Mouse (Mus musculus) hindbrain, embryonic 12.5 days (tissue): Measurements from ENCODE around the gene Scaper. TPM values are rescaled to one million over a fixed set of nuclear protein-coding genes. Genes with fewer than 3 reads are reported as not detected.
A peak's percentile ranks its signal among the peaks of the same experiment; 100 is the strongest.

Experiments used
- ATAC-seq: fragments of 200-750 bp; cut with Nextera tagmentation; 2 replicates; pipeline ENCODE4 v1.8.0; 2017; ENCODE audit warnings: moderate TSS enrichment; ENCODE audit not compliant: low FRiP score
- H3K27ac ChIP-seq: fragments of 300-500 bp; sonication (generic); 2 replicates; pipeline ENCODE4 v1.5.1; 2016; ENCODE audit warnings: mild to moderate bottlenecking
- H3K27me3 ChIP-seq: fragments of 300-500 bp; sonication (generic); 2 replicates; pipeline ENCODE4 v1.6.1; 2016; ENCODE audit warnings: mild to moderate bottlenecking
- H3K36me3 ChIP-seq: fragments of 300-500 bp; sonication (generic); 2 replicates; pipeline ENCODE4 v1.6.1; 2016; ENCODE audit warnings: mild to moderate bottlenecking
- H3K4me1 ChIP-seq: fragments of 300-500 bp; sonication (generic); 2 replicates; pipeline ENCODE4 v1.6.1; 2016
- H3K4me2 ChIP-seq: fragments of 300-500 bp; sonication (generic); replicated peaks from 2 replicates; pipeline ENCODE4 v1.6.1; 2016; ENCODE audit warnings: mild to moderate bottlenecking
- H3K4me3 ChIP-seq: fragments of 300-500 bp; sonication (generic); 2 replicates; pipeline ENCODE4 v1.5.1; 2016; ENCODE audit warnings: mild to moderate bottlenecking
- H3K9ac ChIP-seq: fragments of 300-500 bp; sonication (generic); 2 replicates; pipeline ENCODE4 v1.6.1; 2016; ENCODE audit warnings: mild to moderate bottlenecking, moderate library complexity
- H3K9me3 ChIP-seq: fragments of 300-500 bp; sonication (generic); replicated peaks from 2 replicates; pipeline ENCODE4 v1.6.1; 2016; ENCODE audit warnings: mild to moderate bottlenecking
- WGBS: fragments of 180-500 bp; shearing (Covaris S2); methylation state at CpG from one replicate; pipeline ENCODE4 v1.1.7; 2016; 5-methylcytosine and 5-hydroxymethylcytosine counted together
- polyA plus RNA-seq: library from polyadenylated mRNA; unstranded; fragments of >200 nt; fragmentation: Nextera tagmentation; extraction: Ambion mirVana; gene quantifications from 2 replicates; pipeline ENCODE4 v1.2.1, GENCODE M21; 2016

The Scaper gene
- 23.8 and 28.5 TPM in 2 replicates for polyA plus RNA-seq

DNA sequence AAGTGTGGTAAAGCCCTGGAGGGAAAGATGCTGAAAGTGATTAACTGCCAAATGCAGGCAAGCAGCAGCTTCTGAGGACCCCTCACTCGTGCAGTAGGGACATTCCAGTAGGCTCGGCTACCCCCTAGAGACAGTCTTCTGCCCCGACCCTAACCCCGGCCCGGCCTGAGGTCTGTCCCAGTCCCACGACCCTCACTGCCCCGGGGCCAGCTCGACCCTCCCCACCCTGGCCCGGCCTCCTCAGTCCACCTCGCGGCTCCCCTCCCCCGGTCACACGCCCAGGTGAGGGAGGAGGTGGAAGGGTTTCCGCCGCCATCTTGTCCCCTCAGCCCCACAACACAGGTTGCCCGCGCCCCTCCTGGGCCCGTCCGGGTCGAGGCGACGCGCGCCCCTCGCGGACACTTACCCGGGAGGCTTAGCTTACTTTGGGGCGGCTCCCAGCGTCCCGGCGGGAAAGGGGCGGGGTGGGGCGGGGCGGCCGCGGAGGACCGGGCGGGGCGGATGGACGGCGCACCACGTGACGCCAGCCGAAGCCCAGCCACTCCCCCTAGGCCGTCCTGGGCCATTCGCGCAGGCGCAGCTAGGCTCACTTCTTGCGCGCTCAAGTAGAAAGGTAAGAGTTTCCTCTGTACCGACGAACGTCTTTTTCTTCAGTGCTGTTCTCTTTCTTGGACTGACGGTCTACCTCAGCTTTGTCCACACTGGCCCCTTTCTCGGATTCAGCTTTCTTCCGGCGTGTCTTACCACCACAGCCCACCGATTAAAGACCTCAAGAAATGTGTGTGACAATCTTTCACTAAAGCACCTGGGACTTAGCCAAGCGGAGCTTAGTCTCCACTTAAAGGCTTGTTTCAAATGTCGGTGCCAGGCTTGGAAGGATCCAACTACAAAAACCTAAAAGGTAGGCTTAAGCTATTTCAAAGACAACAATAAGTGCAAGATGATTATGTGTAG, at the start of gene Scaper:
Scaper (minus strand) TSS at position 456 of the 954 bp plus-strand sequence.
- Histone ChIP-seq H3K36me3 (no peaks in the 10 kb centered on the region), H3K9me3 (no peaks in the 10 kb centered on the region), H3K4me1 (peaks cover 9% of the 10 kb centered on the region), H3K27me3 (no peaks in the 10 kb centered on the region), H3K27ac (peak within 1 kb of the TSS; percentile 77), H3K4me3 (peak within 1 kb of the TSS; percentile 80), H3K4me2 (peak within 1 kb of the TSS; percentile 58), H3K9ac (peak within 1 kb of the TSS; percentile 75)
- WGBS, result under 1% methylated on average over 56 of the region's 60 CpGs
- peak; percentile 98 for ATAC-seq

GRCm38 (mm10) chr9:55946819-55947218, 8.9 kb upstream of the Scaper start:
- H3K4me2 ChIP-seq, result no peak overlapping the region
- no peaks in the 10 kb centered on the region for H3K4me1 ChIP-seq
- ATAC-seq, result no peak
- no peaks in the 10 kb centered on the region for H3K36me3 ChIP-seq
- no peak overlapping the region for H3K27ac ChIP-seq
- WGBS, result 18% methylated on average over 1 of the region's 1 CpGs
- no peak overlapping the region for H3K4me3 ChIP-seq
- no peak overlapping the region for H3K9ac ChIP-seq
- no peaks in the 10 kb centered on the region for H3K27me3 ChIP-seq
- H3K9me3 ChIP-seq, result no peaks in the 10 kb centered on the region; the same call in 1 of the 2 replicates

GRCm38 (mm10) chr9:55941356-55941755, 3.4 kb upstream of the Scaper start:
- no peak for ATAC-seq
- H3K9me3 ChIP-seq, result no peaks in the 10 kb centered on the region
- H3K9ac ChIP-seq, result no peak overlapping the region
- no peaks in the 10 kb centered on the region for H3K36me3 ChIP-seq
- H3K4me1 ChIP-seq, result peaks cover 9% of the 10 kb centered on the region
- no peak overlapping the region for H3K4me3 ChIP-seq
- H3K4me2 ChIP-seq, result no peak overlapping the region
- H3K27me3 ChIP-seq, result no peaks in the 10 kb centered on the region
- no peak overlapping the region for H3K27ac ChIP-seq

- H3K4me3 ChIP-seq, result peak overlapping the region; percentile 80
- no peaks in the 10 kb centered on the region for H3K27me3 ChIP-seq
- peak overlapping the region; percentile 58 for H3K4me2 ChIP-seq
- peaks cover 9% of the 10 kb centered on the region for H3K4me1 ChIP-seq
- no peak overlapping the region for H3K27ac ChIP-seq
- ATAC-seq, result no peak; the same call in 1 of the 2 replicates
- 72% methylated on average over 6 of the region's 6 CpGs for WGBS
- H3K9me3 ChIP-seq, result no peaks in the 10 kb centered on the region
- peak overlapping the region; percentile 75 for H3K9ac ChIP-seq
- H3K36me3 ChIP-seq, result no peaks in the 10 kb centered on the region
These were observed 683 bp upstream of the Scaper start for GRCm38 (mm10) chr9:55938618-55938985.

DNA sequence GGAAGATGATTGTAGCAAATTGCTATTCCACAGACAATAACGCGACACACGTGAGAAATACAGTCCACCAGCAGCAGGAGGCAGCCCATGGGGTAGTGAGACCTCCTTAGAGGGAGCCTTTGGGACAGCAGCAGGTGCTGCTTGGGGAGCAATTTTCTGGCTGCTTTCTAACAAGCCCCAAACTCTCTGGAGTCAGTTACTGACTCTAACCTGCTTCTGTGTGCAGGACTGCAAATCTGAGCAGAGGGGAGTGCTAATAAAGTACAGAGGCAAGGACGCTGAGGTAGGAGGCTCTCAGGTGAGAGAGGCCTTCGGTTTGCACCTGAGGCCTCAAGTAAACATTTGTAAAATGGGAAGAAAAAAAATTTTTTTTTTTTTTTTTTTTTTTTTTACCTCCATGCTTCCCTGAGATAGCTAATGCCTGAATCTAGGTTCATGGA, 675 bp downstream of the Scaper start:
- Histone ChIP-seq H3K36me3 (no peaks in the 10 kb centered on the region), H3K9ac (peak overlapping the region; percentile 75), H3K27me3 (no peaks in the 10 kb centered on the region), H3K9me3 (no peaks in the 10 kb centered on the region), H3K4me3 (peak overlapping the region; percentile 80), H3K27ac (peak overlapping the region; percentile 77), H3K4me1 (peaks cover 9% of the 10 kb centered on the region), H3K4me2 (peak overlapping the region; percentile 58)
- no peak for ATAC-seq
- WGBS, result 42% methylated on average over 5 of the region's 5 CpGs

DNA sequence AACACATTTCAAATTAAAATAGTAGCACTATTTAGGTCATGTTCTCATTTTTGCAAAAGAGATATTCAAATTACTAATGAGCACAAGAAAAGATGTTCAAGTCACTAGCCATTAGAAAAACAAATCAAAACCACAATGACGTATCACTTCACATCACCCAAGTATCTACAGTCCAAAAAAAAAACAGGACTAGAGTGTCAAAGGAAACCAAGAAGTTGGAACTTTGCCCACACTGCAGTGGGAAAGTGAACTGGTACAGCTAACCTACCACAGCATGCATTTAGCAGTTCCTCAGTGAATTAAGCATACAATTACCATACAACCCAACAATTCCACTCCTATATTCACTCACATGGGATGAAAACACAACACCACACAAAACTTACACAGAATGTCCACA, 5.4 kb downstream of the Scaper start:
- Histone ChIP-seq H3K4me1 (peaks cover 5% of the 10 kb centered on the region), H3K27ac (no peak overlapping the region), H3K27me3 (no peaks in the 10 kb centered on the region), H3K9ac (no peak overlapping the region), H3K36me3 (no peaks in the 10 kb centered on the region), H3K4me3 (no peak overlapping the region), H3K9me3 (no peaks in the 10 kb centered on the region), H3K4me2 (no peak overlapping the region)
- 87% methylated on average over 1 of the region's 1 CpGs for WGBS
- ATAC-seq, result no peak

DNA sequence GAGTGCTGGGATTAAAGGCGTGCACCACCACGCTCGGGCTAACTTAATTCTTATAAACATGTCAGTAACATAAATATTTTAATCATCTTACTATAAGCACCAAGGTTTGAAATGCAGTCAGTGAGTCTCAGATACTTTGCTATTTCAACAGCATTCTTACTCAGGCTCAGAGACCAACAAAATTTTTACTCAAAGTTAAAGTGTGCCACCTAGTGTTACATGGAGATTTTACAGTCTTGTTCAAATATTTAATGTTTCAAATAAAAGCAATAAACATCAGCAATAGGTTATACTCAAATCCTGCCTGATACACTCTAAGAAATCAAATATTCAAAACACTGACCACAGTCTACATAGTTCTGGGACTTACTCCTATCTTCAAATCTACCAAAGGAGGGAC, 19.3 kb downstream of the Scaper start:
- Histone ChIP-seq H3K27me3 (no peaks in the 10 kb centered on the region), H3K4me3 (no peak overlapping the region), H3K27ac (no peak overlapping the region), H3K9me3 (no peaks in the 10 kb centered on the region), H3K4me1 (no peaks in the 10 kb centered on the region), H3K9ac (no peak overlapping the region), H3K4me2 (no peak overlapping the region), H3K36me3 (no peaks in the 10 kb centered on the region)
- no peak for ATAC-seq
- WGBS, result 75% methylated on average over 3 of the region's 3 CpGs

- H3K27me3 ChIP-seq, result no peaks in the 10 kb centered on the region
- no peak overlapping the region for H3K4me2 ChIP-seq
- no peak overlapping the region for H3K9ac ChIP-seq
- H3K9me3 ChIP-seq, result no peaks in the 10 kb centered on the region
- ATAC-seq, result no peak
- no peak overlapping the region for H3K4me3 ChIP-seq
- H3K4me1 ChIP-seq, result no peaks in the 10 kb centered on the region
- no peak overlapping the region for H3K27ac ChIP-seq
- no peaks in the 10 kb centered on the region for H3K36me3 ChIP-seq
These were observed 21.2 kb downstream of the Scaper start for GRCm38 (mm10) chr9:55916751-55917150.

GRCm38 (mm10) chr9:55911481-55911880, 26.4 kb downstream of the Scaper start:
- 78% methylated on average over 2 of the region's 2 CpGs for WGBS
- Histone ChIP-seq H3K9me3 (no peaks in the 10 kb centered on the region), H3K9ac (no peak overlapping the region), H3K4me2 (no peak overlapping the region), H3K4me3 (no peak overlapping the region), H3K27ac (no peak overlapping the region), H3K36me3 (peaks cover 4% of the 10 kb centered on the region), H3K27me3 (no peaks in the 10 kb centered on the region), H3K4me1 (no peaks in the 10 kb centered on the region)
- no peak for ATAC-seq

DNA sequence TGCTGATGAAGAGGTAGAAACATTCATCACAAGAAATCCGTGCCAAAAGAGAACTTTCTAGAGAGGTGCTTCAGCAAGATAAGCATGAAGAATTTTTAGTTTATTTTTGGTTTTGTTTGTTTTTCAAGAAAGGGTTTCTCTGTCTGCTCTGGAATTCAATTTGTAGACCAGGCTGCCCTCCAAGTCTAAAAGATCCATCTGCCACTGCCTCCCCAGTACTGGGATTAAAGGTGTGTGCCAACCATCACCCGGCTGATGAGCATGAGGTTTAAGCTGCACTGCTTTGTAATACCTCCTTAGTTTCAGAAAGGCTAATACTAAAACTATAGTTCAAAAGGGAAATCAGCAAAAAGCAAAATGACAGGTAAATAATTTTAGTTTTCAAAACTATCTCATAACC, 35.0 kb downstream of the Scaper start:
- ATAC-seq, result no peak
- Histone ChIP-seq H3K27ac (no peak overlapping the region), H3K9me3 (no peaks in the 10 kb centered on the region), H3K36me3 (no peaks in the 10 kb centered on the region), H3K4me3 (no peak overlapping the region), H3K4me2 (no peak overlapping the region), H3K4me1 (no peaks in the 10 kb centered on the region), H3K27me3 (no peaks in the 10 kb centered on the region), H3K9ac (no peak overlapping the region)
- WGBS, result 71% methylated on average over 2 of the region's 2 CpGs

DNA sequence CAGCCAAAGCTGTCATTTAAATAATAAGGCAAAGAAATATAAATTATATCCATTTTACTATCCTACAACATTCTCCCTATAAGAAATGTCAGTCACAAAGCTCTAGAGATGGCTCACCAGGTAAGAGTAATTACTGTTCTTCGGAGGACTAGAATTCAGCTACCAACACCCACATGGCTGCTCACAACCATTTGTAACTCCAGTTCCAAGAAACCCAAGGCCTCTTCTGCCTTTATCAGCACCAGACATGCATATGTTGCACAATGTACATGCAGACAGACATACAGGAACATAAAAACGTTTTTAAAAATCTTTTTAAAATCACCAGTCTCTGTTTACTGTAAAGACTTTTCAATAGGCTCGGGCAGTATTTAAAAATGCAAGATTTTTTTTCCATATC, 36.3 kb downstream of the Scaper start:
- H3K4me3 ChIP-seq, result no peak overlapping the region
- no peak overlapping the region for H3K4me2 ChIP-seq
- WGBS, result 80% methylated on average over 3 of the region's 3 CpGs
- H3K9ac ChIP-seq, result no peak overlapping the region
- no peaks in the 10 kb centered on the region for H3K27me3 ChIP-seq
- H3K9me3 ChIP-seq, result no peaks in the 10 kb centered on the region
- no peaks in the 10 kb centered on the region for H3K4me1 ChIP-seq
- H3K36me3 ChIP-seq, result no peaks in the 10 kb centered on the region
- no peak for ATAC-seq
- H3K27ac ChIP-seq, result no peak overlapping the region

GRCm38 (mm10) chr9:55900531-55900930, 37.4 kb downstream of the Scaper start:
- Histone ChIP-seq H3K4me3 (no peak overlapping the region), H3K27me3 (no peaks in the 10 kb centered on the region), H3K9ac (no peak overlapping the region), H3K9me3 (no peaks in the 10 kb centered on the region), H3K27ac (no peak overlapping the region), H3K4me2 (no peak overlapping the region), H3K4me1 (no peaks in the 10 kb centered on the region), H3K36me3 (no peaks in the 10 kb centered on the region)
- ATAC-seq, result no peak
- 34% methylated on average over 4 of the region's 4 CpGs for WGBS

- 97% methylated on average over 1 of the region's 1 CpGs for WGBS
- Histone ChIP-seq H3K4me1 (no peaks in the 10 kb centered on the region), H3K36me3 (peaks cover 2% of the 10 kb centered on the region; the same call in 1 of the 2 replicates), H3K4me2 (no peak overlapping the region), H3K27me3 (no peaks in the 10 kb centered on the region), H3K4me3 (no peak overlapping the region), H3K9ac (no peak overlapping the region), H3K9me3 (no peaks in the 10 kb centered on the region), H3K27ac (no peak overlapping the region)
- no peak for ATAC-seq
These were observed 59.9 kb downstream of the Scaper start for GRCm38 (mm10) chr9:55878066-55878465.
